Mouse (Mus musculus) adrenal gland, postnatal 4 days (tissue): ENCODE results near the gene Cyp2ab1. TPM values are rescaled to one million over a fixed set of nuclear protein-coding genes. Genes with fewer than 3 reads are reported as not detected.

Experiments
- DNase-seq, 2 experiments: peaks; one replicate each; pipeline ENCODE4 v3.0.0; 2021 to 2022; ENCODE audit warnings: low spot score in 2 of 2, mixed read lengths in 2 of 2
- total RNA-seq, 2 experiments: library from RNA; stranded (reverse); gene quantifications; 2 replicates each; pipeline ENCODE4 v1.2.3; 2021

Cyp2ab1 gene
- total RNA-seq, 2 experiments from 2014 or later = 0.17 TPM; not detected in 1

DNA sequence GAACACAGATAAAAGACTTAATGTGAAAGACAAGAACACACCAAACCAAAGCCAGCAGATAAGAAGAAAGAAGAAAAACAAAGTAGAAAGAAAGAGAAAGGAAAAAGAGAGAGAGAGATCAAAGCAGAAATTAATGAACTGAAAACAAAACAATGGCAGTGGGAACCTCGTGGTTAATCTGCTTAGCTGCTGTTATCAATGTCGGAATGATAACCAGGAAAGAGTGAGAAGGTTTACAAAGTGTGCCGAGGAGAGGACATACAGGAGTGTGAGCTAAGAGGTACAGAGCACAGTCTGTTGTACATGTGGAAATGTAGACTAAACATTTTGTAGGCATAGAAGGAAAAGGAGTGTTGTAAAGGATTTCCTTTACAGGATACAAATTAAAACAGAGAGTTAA lies 52.2 kb downstream of the Cyp2ab1 start:
- no peak for DNase-seq

DNA sequence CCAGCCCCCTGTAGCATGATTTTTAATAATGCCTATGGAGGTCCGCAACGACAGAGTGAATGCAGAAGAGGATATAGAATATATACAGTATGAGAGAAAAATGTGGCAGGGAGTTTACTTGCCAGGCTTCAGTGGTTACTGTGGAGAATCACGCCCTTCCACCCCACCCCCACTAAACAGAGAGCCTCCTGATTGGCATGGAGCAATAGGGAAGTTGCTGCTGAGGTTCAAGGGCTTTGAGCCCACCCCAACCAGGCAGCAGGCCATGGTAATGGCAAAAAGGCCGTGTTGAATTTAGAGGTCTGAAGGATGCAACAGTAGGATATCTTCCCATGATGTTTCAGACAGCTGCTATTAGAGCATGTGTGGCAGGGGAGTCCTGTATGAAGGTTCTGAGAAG lies 53.9 kb downstream of the Cyp2ab1 start:
- DNase-seq = no peak

DNA sequence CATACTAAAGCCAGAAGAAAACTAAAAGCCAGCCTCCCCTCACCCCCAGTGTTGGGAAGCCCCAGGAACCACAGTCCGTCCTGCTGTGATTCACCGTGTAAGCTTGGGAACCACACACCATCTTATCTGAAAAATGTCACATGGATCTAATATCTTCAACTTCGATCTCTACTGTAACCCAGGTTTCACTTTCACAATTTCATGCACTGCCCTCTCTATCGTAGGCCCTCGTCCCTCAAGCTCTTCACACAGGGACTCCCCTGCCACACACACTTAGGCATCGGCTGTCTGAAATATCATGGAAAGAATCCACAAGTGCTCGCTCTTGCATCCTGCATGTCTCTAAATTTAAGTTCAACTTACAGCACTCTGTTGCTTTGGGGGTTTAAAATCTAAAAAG lies 60.1 kb downstream of the Cyp2ab1 start:
- DNase-seq = no peak

Other genes with a start within 250 kb of the Cyp2ab1 start
- 100 to 1,000 TPM in 1 of 2 experiments, 10 to 100 TPM in 1; 92.6 to 102 TPM for gene Klhl24, start 227.9 kb downstream of the Cyp2ab1 start, total RNA-seq
- 10 to 100 TPM; 55.6 to 66.3 TPM for gene Yeats2, start 184.3 kb downstream of the Cyp2ab1 start, total RNA-seq
- gene Map6d1, start 84.0 kb downstream of the Cyp2ab1 start, total RNA-seq = 1 to 10 TPM; 5.5 to 6.9 TPM
- 100 to 1,000 TPM; 136 to 142 TPM for gene Parl, start 23.0 kb downstream of the Cyp2ab1 start, total RNA-seq
- gene Abcc5, start 101.0 kb upstream of the Cyp2ab1 start, total RNA-seq = 10 to 100 TPM; 73.7 to 75.5 TPM
- gene Eif2b5, start 173.4 kb upstream of the Cyp2ab1 start, total RNA-seq = 10 to 100 TPM; 58.9 to 63.3 TPM
- 10 to 100 TPM; 55.7 to 59.5 TPM for gene Dvl3, start 191.6 kb upstream of the Cyp2ab1 start, total RNA-seq
- 100 to 1,000 TPM; 336 to 352 TPM for gene Ap2m1, start 210.1 kb upstream of the Cyp2ab1 start, total RNA-seq
- gene Abcf3, start 223.2 kb upstream of the Cyp2ab1 start, total RNA-seq = 10 to 100 TPM; 75.4 to 79.2 TPM